Mouse (Mus musculus) MEL (cell line): ENCODE data around the gene Polr3h. TPM values are rescaled to one million over a fixed set of nuclear protein-coding genes. Genes with fewer than 3 reads are reported as not detected.

Source experiments
- DNase-seq: peaks from one replicate; pipeline ENCODE4 v3.0.0; 2011; ENCODE audit warnings: low read depth, low spot score
- H3K27ac ChIP-seq: 2 replicates; pipeline ENCODE4 v1.5.1; 2012; ENCODE audit warnings: low read depth, mild to moderate bottlenecking, control low read depth, low read length, moderate library complexity; ENCODE audit not compliant: control insufficient read depth
- H3K27me3 ChIP-seq, 2 experiments: fragments of 150-350 bp in 1 of 2; sonication (generic) in 1 of 2; 2 replicates each; pipeline ENCODE4 v1.6.1; 2012; ENCODE audit warnings: low read length in 2 of 2, mild to moderate bottlenecking in 2 of 2, improper control_type of control experiment in 1 of 2, moderate library complexity in 1 of 2; ENCODE audit not compliant: insufficient read depth in 2 of 2, control insufficient read depth in 1 of 2
- H3K36me3 ChIP-seq, 2 experiments: 2 replicates each; pipeline ENCODE4 v1.6.1; 2012 to 2014; ENCODE audit warnings: low read length in 2 of 2, improper control_type of control experiment in 1 of 2, inconsistent platforms in 1 of 2, mild to moderate bottlenecking in 1 of 2; ENCODE audit not compliant: insufficient read depth in 2 of 2, control insufficient read depth in 1 of 2
- H3K4me1 ChIP-seq, 2 experiments: fragments of 150-350 bp in 1 of 2; sonication (generic) in 1 of 2; 2 replicates each; pipeline ENCODE4 v1.6.1; 2012; ENCODE audit warnings: low read length in 2 of 2, improper control_type of control experiment in 1 of 2, mild to moderate bottlenecking in 1 of 2; ENCODE audit not compliant: insufficient read depth in 2 of 2, control insufficient read depth in 1 of 2
- H3K4me3 ChIP-seq, 2 experiments: fragments of 150-350 bp in 1 of 2; sonication (generic) in 1 of 2; 2 replicates each; pipeline ENCODE4 v1.5.1; 2012; ENCODE audit warnings: low read depth in 2 of 2, low read length in 2 of 2, mild to moderate bottlenecking in 2 of 2, moderate library complexity in 2 of 2, control low read depth in 1 of 2, improper control_type of control experiment in 1 of 2; ENCODE audit not compliant: control insufficient read depth in 1 of 2, insufficient read depth in 1 of 2
- H3K79me2 ChIP-seq: 2 replicates; pipeline ENCODE4 v1.6.1; 2012; ENCODE audit warnings: mild to moderate bottlenecking, low read length, moderate library complexity; ENCODE audit not compliant: control insufficient read depth, poor library complexity, insufficient read depth
- H3K9ac ChIP-seq: 2 replicates; pipeline ENCODE4 v1.6.1; 2012; ENCODE audit warnings: low read depth, mild to moderate bottlenecking, control low read depth, low read length, moderate library complexity; ENCODE audit not compliant: control insufficient read depth, poor library complexity, severe bottlenecking
- H3K9me3 ChIP-seq: fragments of 150-350 bp; sonication (generic); replicated peaks from 2 replicates; pipeline ENCODE4 v1.6.1; 2012; ENCODE audit warnings: mild to moderate bottlenecking, low read length, improper control_type of control experiment, moderate library complexity; ENCODE audit not compliant: insufficient read depth
- BHLHE40 ChIP-seq: IDR thresholded peaks from 2 replicates; pipeline ENCODE4 v1.6.1; 2012; ENCODE audit warnings: low read depth, mild to moderate bottlenecking, inconsistent platforms, low read length, improper control_type of control experiment, borderline replicate concordance
- CHD1 ChIP-seq: IDR thresholded peaks from 2 replicates; pipeline ENCODE4 v1.6.1; 2012; ENCODE audit warnings: low read depth, mild to moderate bottlenecking, inconsistent platforms, low read length, improper control_type of control experiment
- CHD2 ChIP-seq: IDR thresholded peaks from 2 replicates; pipeline ENCODE4 v1.6.1; 2011; ENCODE audit warnings: low read length, improper control_type of control experiment
- CTCF ChIP-seq, 3 experiments: IDR thresholded peaks in 2 of 3; conservative IDR thresholded peaks in 1 of 3; 2 replicates each; pipeline ENCODE4 v1.5.1; 2011 to 2012; ENCODE audit warnings: low read length in 3 of 3, low read depth in 2 of 3, mild to moderate bottlenecking in 2 of 3, improper control_type of control experiment in 1 of 3, inconsistent platforms in 1 of 3, mixed read lengths in 1 of 3, moderate library complexity in 1 of 3; ENCODE audit not compliant: control insufficient read depth in 1 of 3, insufficient read depth in 1 of 3, poor library complexity in 1 of 3, severe bottlenecking in 1 of 3
- ELF1 ChIP-seq: IDR thresholded peaks from 2 replicates; pipeline ENCODE4 v1.6.1; 2014; ENCODE audit warnings: low read depth, mild to moderate bottlenecking, inconsistent platforms, low read length, improper control_type of control experiment, moderate library complexity
- EP300 ChIP-seq, 2 experiments: IDR thresholded peaks; 2 replicates each; pipeline ENCODE4 v1.6.1; 2011; ENCODE audit warnings: improper control_type of control experiment in 2 of 2, low read length in 2 of 2, low read depth in 1 of 2, mild to moderate bottlenecking in 1 of 2
- GATA1 ChIP-seq: IDR thresholded peaks from 2 replicates; pipeline ENCODE4 v1.6.1; 2011; ENCODE audit warnings: low read depth, low read length, improper control_type of control experiment
- HCFC1 ChIP-seq: IDR thresholded peaks from 2 replicates; pipeline ENCODE4 v1.6.1; 2012; ENCODE audit warnings: low read depth, mild to moderate bottlenecking, inconsistent platforms, low read length, improper control_type of control experiment, moderate library complexity
- JUND ChIP-seq: IDR thresholded peaks from 2 replicates; pipeline ENCODE4 v1.6.1; 2011; ENCODE audit warnings: low read depth, mild to moderate bottlenecking, improper control_type of control experiment, low read length
- KAT2A ChIP-seq: conservative IDR thresholded peaks from 2 replicates; pipeline ENCODE4 v1.6.1; 2012; ENCODE audit warnings: low read depth, low read length, improper control_type of control experiment, inconsistent platforms
- MAX ChIP-seq: IDR thresholded peaks from 2 replicates; pipeline ENCODE4 v1.6.1; 2011; ENCODE audit warnings: low read length, improper control_type of control experiment
- MAZ ChIP-seq: IDR thresholded peaks from 2 replicates; pipeline ENCODE4 v1.6.1; 2012; ENCODE audit warnings: low read depth, mild to moderate bottlenecking, inconsistent platforms, low read length, improper control_type of control experiment
- MEF2A ChIP-seq: IDR thresholded peaks from 2 replicates; pipeline ENCODE4 v1.6.1; 2014; ENCODE audit warnings: low read depth, mild to moderate bottlenecking, inconsistent platforms, low read length, improper control_type of control experiment; ENCODE audit not compliant: poor library complexity, insufficient replicate concordance, severe bottlenecking; ENCODE audit errors: extremely low read depth
- MXI1 ChIP-seq: IDR thresholded peaks from 2 replicates; pipeline ENCODE4 v1.6.1; 2011; ENCODE audit warnings: mild to moderate bottlenecking, low read depth, low read length, improper control_type of control experiment
- MYB ChIP-seq: IDR thresholded peaks from 2 replicates; pipeline ENCODE4 v1.6.1; 2011; ENCODE audit warnings: mild to moderate bottlenecking, low read depth, low read length, improper control_type of control experiment
- NELFE ChIP-seq: IDR thresholded peaks from 2 replicates; pipeline ENCODE4 v1.6.1; 2011; ENCODE audit warnings: low read depth, low read length, improper control_type of control experiment
- NRF1 ChIP-seq: IDR thresholded peaks from 2 replicates; pipeline ENCODE4 v1.6.1; 2014; ENCODE audit warnings: low read depth, mild to moderate bottlenecking, inconsistent platforms, low read length, improper control_type of control experiment, moderate library complexity; ENCODE audit not compliant: poor library complexity, insufficient read depth, severe bottlenecking
- POLR2A ChIP-seq, 2 experiments: IDR thresholded peaks; 2 replicates each; pipeline ENCODE4 v1.6.1; 2011 to 2012; ENCODE audit warnings: low read length in 2 of 2, mild to moderate bottlenecking in 2 of 2, control low read depth in 1 of 2, improper control_type of control experiment in 1 of 2, low read depth in 1 of 2, moderate library complexity in 1 of 2; ENCODE audit not compliant: control insufficient read depth in 1 of 2, insufficient read depth in 1 of 2, poor library complexity in 1 of 2
- POLR2AphosphoS2 ChIP-seq: IDR thresholded peaks from 2 replicates; pipeline ENCODE4 v1.6.1; 2011; ENCODE audit warnings: low read length, improper control_type of control experiment
- POLR2AphosphoS5 ChIP-seq: IDR thresholded peaks from 2 replicates; pipeline ENCODE4 v1.6.1; 2012; ENCODE audit warnings: low read depth, borderline replicate concordance, mild to moderate bottlenecking, inconsistent platforms, low read length, moderate library complexity, mixed read lengths
- SIN3A ChIP-seq: IDR thresholded peaks from 2 replicates; pipeline ENCODE4 v1.6.1; 2012; ENCODE audit warnings: low read length, improper control_type of control experiment, inconsistent platforms
- SMC3 ChIP-seq: IDR thresholded peaks from 2 replicates; pipeline ENCODE4 v1.6.1; 2011; ENCODE audit warnings: low read depth, low read length, improper control_type of control experiment
- TAL1 ChIP-seq: IDR thresholded peaks from 2 replicates; pipeline ENCODE4 v1.6.1; 2012; ENCODE audit warnings: mild to moderate bottlenecking, inconsistent platforms, low read length, moderate library complexity, mixed read lengths
- TCF12 ChIP-seq: IDR thresholded peaks from 2 replicates; pipeline ENCODE4 v1.6.1; 2014; ENCODE audit warnings: low read depth, mild to moderate bottlenecking, inconsistent platforms, low read length, improper control_type of control experiment, moderate library complexity
- USF1 ChIP-seq: IDR thresholded peaks from 2 replicates; pipeline ENCODE4 v1.6.1; 2014; ENCODE audit warnings: low read depth, mild to moderate bottlenecking, inconsistent platforms, low read length, improper control_type of control experiment, moderate library complexity
- USF2 ChIP-seq, 2 experiments: IDR thresholded peaks; 2 replicates each; pipeline ENCODE4 v1.6.1; 2011 to 2012; ENCODE audit warnings: improper control_type of control experiment in 2 of 2, low read length in 2 of 2, borderline replicate concordance in 1 of 2, inconsistent platforms in 1 of 2, low read depth in 1 of 2, mild to moderate bottlenecking in 1 of 2; ENCODE audit not compliant: insufficient read depth in 1 of 2
- ZC3H11A ChIP-seq: IDR thresholded peaks from 2 replicates; pipeline ENCODE4 v1.6.1; 2012; ENCODE audit warnings: low read depth, mild to moderate bottlenecking, inconsistent platforms, low read length, improper control_type of control experiment
- ZKSCAN1 ChIP-seq: IDR thresholded peaks from 2 replicates; pipeline ENCODE4 v1.6.1; 2012; ENCODE audit warnings: low read depth, mild to moderate bottlenecking, inconsistent platforms, low read length, improper control_type of control experiment, moderate library complexity
- ZMIZ1 ChIP-seq: IDR thresholded peaks from 2 replicates; pipeline ENCODE4 v1.6.1; 2012; ENCODE audit warnings: low read depth, mild to moderate bottlenecking, inconsistent platforms, low read length, improper control_type of control experiment, moderate library complexity
- ZNF384 ChIP-seq: IDR thresholded peaks from 2 replicates; pipeline ENCODE4 v1.6.1; 2012; ENCODE audit warnings: low read depth, mild to moderate bottlenecking, inconsistent platforms, low read length, improper control_type of control experiment
- polyA plus RNA-seq, 2 experiments: library from polyadenylated mRNA; stranded (reverse) in 1 of 2; unstranded in 1 of 2; fragments of >175 nt in 1 of 2; fragments of >200 nt in 1 of 2; gene quantifications; 2 replicates each; pipeline versions ENCODE4 v1.2.1 to v1.2.4; 2012; ENCODE audit warnings: low replicate concordance in 2 of 2, low read depth in 1 of 2; ENCODE audit not compliant: insufficient read length in 2 of 2, insufficient read depth in 1 of 2, missing spikeins in 1 of 2
- total RNA-seq: library from RNA; depleted of rRNA; stranded (reverse); fragments of 300-350 nt; gene quantifications from 2 replicates; pipeline ENCODE4 v1.2.3, GENCODE M21; 2012

Gene Polr3h
- total and polyA plus RNA-seq, 3 experiments, result 109 to 304 TPM; not detected in 1

GRCm38 (mm10) chr15:81864238-81864637, 61.8 kb downstream of the Polr3h start (continued):
- TF ChIP-seq NELFE (no peak), USF2 (IDR thresholded peaks at IDR 0.05; ENCODE audit: borderline replicate concordance in 1 of 2, insufficient read depth in 1 of 2, low read depth in 1 of 2, low read length in 2 of 2) (no peak), ZKSCAN1 (no peak), BHLHE40 (no peak), CTCF (IDR thresholded peaks at IDR 0.05 in 2 of 3, conservative IDR thresholded peaks at IDR 0.05 in 1 of 3; ENCODE audit: control insufficient read depth in 1 of 3, insufficient read depth in 1 of 3, low read depth in 2 of 3, low read length in 3 of 3, poor library complexity in 1 of 3, severe bottlenecking in 1 of 3) (no peak), JUND (no peak), POLR2AphosphoS5 (no peak), POLR2A (IDR thresholded peaks at IDR 0.05; ENCODE audit: control insufficient read depth in 1 of 2, insufficient read depth in 1 of 2, low read depth in 1 of 2, low read length in 2 of 2, poor library complexity in 1 of 2) (no peak), CHD2 (no peak), CHD1 (0 out of 2 replicates have a peak, but pooled peaks have one; percentile 38), MEF2A (no peak), ZC3H11A (no peak), HCFC1 (0 out of 2 replicates have a peak, but pooled peaks have one; percentile 51), TAL1 (peak; percentile 33), SIN3A (peak; percentile 70), MXI1 (peak; percentile 85), KAT2A (no peak), ZMIZ1 (0 out of 2 replicates have a peak, but pooled peaks have one; percentile 36), TCF12 (peak; percentile 94), POLR2AphosphoS2 (peak; percentile 69; the same call in 1 of the 2 replicates), SMC3 (no peak), ZNF384 (peak; percentile 24; the same call in 1 of the 2 replicates)

GRCm38 (mm10) chr15:81860471-81861135, 65.4 kb downstream of the Polr3h start:
- H3K27me3 ChIP-seq, result no peaks in the 10 kb centered on the region
- peak; percentile 89 for DNase-seq
- H3K36me3 ChIP-seq, result peaks cover 0 to 27% of the 10 kb centered on the region in 2 experiments; a peak in 3 of 4 replicates
- no peaks in the 10 kb centered on the region for H3K9me3 ChIP-seq
- peaks cover 18 to 22% of the 10 kb centered on the region in 2 experiments for H3K4me1 ChIP-seq
- H3K9ac ChIP-seq, result peak overlapping the region; percentile 77
- H3K79me2 ChIP-seq, result peaks cover 32% of the 10 kb centered on the region
- H3K27ac ChIP-seq, result peak overlapping the region; percentile 91
- H3K4me3 ChIP-seq, result peak overlapping the region; percentile 48 to 84
- TF ChIP-seq MYB (no peak), USF2 (IDR thresholded peaks at IDR 0.05; ENCODE audit: borderline replicate concordance in 1 of 2, insufficient read depth in 1 of 2, low read depth in 1 of 2, low read length in 2 of 2) (no peak), POLR2AphosphoS5 (no peak), ZC3H11A (0 out of 2 replicates have a peak, but pooled peaks have one; percentile 7), MAX (peak; percentile 12; the same call in 1 of the 2 replicates), KAT2A (no peak), ELF1 (no peak), BHLHE40 (no peak), MEF2A (no peak), USF1 (no peak), CHD1 (no peak), SMC3 (no peak), SIN3A (peak; percentile 50), MAZ (no peak), CHD2 (no peak), TAL1 (no peak), EP300 (IDR thresholded peaks at IDR 0.05; ENCODE audit: low read depth in 1 of 2, low read length in 2 of 2) (no peak), NRF1 (no peak), GATA1 (no peak), HCFC1 (peak; percentile 42; the same call in 1 of the 2 replicates), ZNF384 (no peak)
